Mouse (Mus musculus): ENCODE measurements around the gene Tmcc3. TPM values are rescaled to one million over a fixed set of nuclear protein-coding genes. Genes with fewer than 3 reads are reported as not detected.

Tmcc3 gene
- total RNA-seq, 1 experiment: 7.0 TPM

DNA sequence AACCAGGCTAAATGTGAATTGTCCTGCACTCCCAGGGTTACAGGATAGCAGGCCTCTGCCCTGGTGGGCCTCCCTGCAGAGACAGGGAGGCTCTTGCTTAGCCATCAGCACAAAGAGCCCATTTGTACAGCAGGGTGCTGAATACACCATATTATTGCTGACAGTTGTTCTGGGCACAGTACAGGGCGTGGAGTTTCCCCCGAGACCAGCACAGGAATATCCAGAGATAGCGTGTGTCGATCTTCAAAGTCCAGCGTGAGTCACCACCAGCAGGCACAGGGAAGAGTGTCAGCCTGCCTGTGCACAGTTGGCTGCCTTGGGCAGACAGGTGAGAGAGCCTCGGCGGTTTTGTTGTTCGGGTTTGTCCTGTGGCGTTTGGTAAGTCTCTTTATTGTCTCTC, 238.9 kb downstream of the Tmcc3 start:
- Histone ChIP-seq H3K9ac (ENCODE audit: insufficient read depth, low read depth, low read length, poor library complexity, severe bottlenecking) (no peak overlapping the region), H3K9me3 (ENCODE audit: control insufficient read depth, insufficient read depth, low read depth, low read length) (no peaks in the 10 kb centered on the region), H3K4me3 (ENCODE audit: insufficient read depth in 1 of 2, low read depth in 1 of 2, low read length in 2 of 2, poor library complexity in 1 of 2, severe bottlenecking in 1 of 2) (no peak overlapping the region), H3K27ac (ENCODE audit: insufficient read depth, low read depth, low read length, poor library complexity, severe bottlenecking) (no peak overlapping the region), H3K4me1 (ENCODE audit: control insufficient read depth in 2 of 2, insufficient read depth in 2 of 2, low read length in 2 of 2, poor library complexity in 1 of 2) (peaks cover 0 to 4% of the 10 kb centered on the region in 2 experiments; a peak in 1 of 4 replicates), H3K36me3 (ENCODE audit: control insufficient read depth, insufficient read depth, low read length, poor library complexity, severe bottlenecking) (no peaks in the 10 kb centered on the region)
- DNase-seq (ENCODE audit: low read depth, low spot score): no peak
- in situ Hi-C loops (cut with MboI; ENCODE audit: low sequenced_read_pairs in 2 of 2, unreplicated experiment in 2 of 2): no loop called here
- TF ChIP-seq ZNF384 (IDR thresholded peaks at IDR 0.05; ENCODE audit: low read depth, low read length): no peak
- no peak for TF ChIP-seq ZC3H11A (IDR thresholded peaks at IDR 0.05; ENCODE audit: borderline replicate concordance, low read depth, low read length)
- no peak for TF ChIP-seq MAFK (IDR thresholded peaks at IDR 0.05; ENCODE audit: insufficient read depth, low read depth, low read length)
- no peak for TF ChIP-seq HCFC1 (IDR thresholded peaks at IDR 0.05; ENCODE audit: borderline replicate concordance, insufficient read depth, low read length)
- no peak for TF ChIP-seq CHD2 (IDR thresholded peaks at IDR 0.05; ENCODE audit: low read depth, low read length)

DNA sequence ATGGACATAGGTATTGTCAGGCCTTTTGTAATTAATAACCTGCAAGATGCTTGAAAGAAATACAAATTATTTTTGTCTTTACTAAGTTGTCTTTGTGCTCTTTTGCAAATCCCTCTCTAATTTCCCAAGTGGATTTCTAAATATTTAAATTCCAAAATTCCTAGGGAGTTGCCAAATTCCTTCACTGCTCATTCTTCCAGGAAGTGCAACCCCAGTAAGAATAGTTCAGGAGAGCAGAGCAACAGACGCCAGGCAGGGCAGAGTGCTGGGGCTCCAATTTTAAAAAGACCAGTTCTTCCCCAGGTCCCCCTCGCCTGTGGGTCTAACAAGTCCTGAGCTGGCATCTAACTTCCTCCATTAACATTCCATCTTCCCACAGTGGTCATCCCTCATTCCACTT, 239.3 kb downstream of the Tmcc3 start:
- no peaks in the 10 kb centered on the region for H3K9me3 ChIP-seq (ENCODE audit: control insufficient read depth, insufficient read depth, low read depth, low read length)
- no peak overlapping the region for H3K4me3 ChIP-seq (ENCODE audit: insufficient read depth in 1 of 2, low read depth in 1 of 2, low read length in 2 of 2, poor library complexity in 1 of 2, severe bottlenecking in 1 of 2)
- no peak overlapping the region for H3K9ac ChIP-seq (ENCODE audit: insufficient read depth, low read depth, low read length, poor library complexity, severe bottlenecking)
- in situ Hi-C loops (cut with MboI; ENCODE audit: low sequenced_read_pairs in 2 of 2, unreplicated experiment in 2 of 2): no loop called here
- DNase-seq (ENCODE audit: low read depth, low spot score): no peak
- no peak overlapping the region for H3K27ac ChIP-seq (ENCODE audit: insufficient read depth, low read depth, low read length, poor library complexity, severe bottlenecking)
- TF ChIP-seq MAFK (IDR thresholded peaks at IDR 0.05; ENCODE audit: insufficient read depth, low read depth, low read length) (no peak), ZC3H11A (IDR thresholded peaks at IDR 0.05; ENCODE audit: borderline replicate concordance, low read depth, low read length) (no peak), HCFC1 (IDR thresholded peaks at IDR 0.05; ENCODE audit: borderline replicate concordance, insufficient read depth, low read length) (no peak), CHD2 (IDR thresholded peaks at IDR 0.05; ENCODE audit: low read depth, low read length) (no peak), ZNF384 (IDR thresholded peaks at IDR 0.05; ENCODE audit: low read depth, low read length) (no peak)
- no peaks in the 10 kb centered on the region for H3K36me3 ChIP-seq (ENCODE audit: control insufficient read depth, insufficient read depth, low read length, poor library complexity, severe bottlenecking)
- peaks cover 0 to 4% of the 10 kb centered on the region in 2 experiments; a peak in 1 of 4 replicates for H3K4me1 ChIP-seq (ENCODE audit: control insufficient read depth in 2 of 2, insufficient read depth in 2 of 2, low read length in 2 of 2, poor library complexity in 1 of 2)

DNA sequence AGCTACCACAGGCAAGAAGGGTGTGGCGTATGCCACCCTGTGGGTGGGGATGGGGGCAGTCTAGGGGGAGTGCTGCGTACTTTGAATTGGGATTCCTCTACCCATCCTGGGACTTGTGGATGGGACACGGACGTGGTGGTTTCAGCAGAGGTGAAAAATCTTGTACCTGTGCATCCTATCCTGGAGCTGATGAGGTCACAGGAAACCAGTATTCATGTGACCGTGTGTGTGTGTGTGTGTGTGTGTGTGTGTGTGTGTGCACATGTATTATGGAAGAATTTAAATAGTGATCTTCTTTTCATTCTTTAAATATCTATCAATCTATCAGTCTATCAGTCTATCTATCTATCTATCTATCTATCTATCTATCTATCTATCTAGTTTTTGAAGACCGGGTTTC, 239.8 kb downstream of the Tmcc3 start:
- no peak overlapping the region for H3K27ac ChIP-seq (ENCODE audit: insufficient read depth, low read depth, low read length, poor library complexity, severe bottlenecking)
- peaks cover 0 to 4% of the 10 kb centered on the region in 2 experiments; a peak in 1 of 4 replicates for H3K4me1 ChIP-seq (ENCODE audit: control insufficient read depth in 2 of 2, insufficient read depth in 2 of 2, low read length in 2 of 2, poor library complexity in 1 of 2)
- DNase-seq (ENCODE audit: low read depth, low spot score): no peak
- in situ Hi-C loops (cut with MboI; ENCODE audit: low sequenced_read_pairs in 2 of 2, unreplicated experiment in 2 of 2): no loop called here
- H3K4me3 ChIP-seq (ENCODE audit: insufficient read depth in 1 of 2, low read depth in 1 of 2, low read length in 2 of 2, poor library complexity in 1 of 2, severe bottlenecking in 1 of 2): no peak overlapping the region
- no peak for TF ChIP-seq ZNF384 (IDR thresholded peaks at IDR 0.05; ENCODE audit: low read depth, low read length)
- no peak for TF ChIP-seq ZC3H11A (IDR thresholded peaks at IDR 0.05; ENCODE audit: borderline replicate concordance, low read depth, low read length)
- no peak for TF ChIP-seq HCFC1 (IDR thresholded peaks at IDR 0.05; ENCODE audit: borderline replicate concordance, insufficient read depth, low read length)
- no peak for TF ChIP-seq CHD2 (IDR thresholded peaks at IDR 0.05; ENCODE audit: low read depth, low read length)
- TF ChIP-seq MAFK (IDR thresholded peaks at IDR 0.05; ENCODE audit: insufficient read depth, low read depth, low read length): no peak
- H3K9me3 ChIP-seq (ENCODE audit: control insufficient read depth, insufficient read depth, low read depth, low read length): no peaks in the 10 kb centered on the region
- H3K9ac ChIP-seq (ENCODE audit: insufficient read depth, low read depth, low read length, poor library complexity, severe bottlenecking): no peak overlapping the region
- H3K36me3 ChIP-seq (ENCODE audit: control insufficient read depth, insufficient read depth, low read length, poor library complexity, severe bottlenecking): no peaks in the 10 kb centered on the region

DNA sequence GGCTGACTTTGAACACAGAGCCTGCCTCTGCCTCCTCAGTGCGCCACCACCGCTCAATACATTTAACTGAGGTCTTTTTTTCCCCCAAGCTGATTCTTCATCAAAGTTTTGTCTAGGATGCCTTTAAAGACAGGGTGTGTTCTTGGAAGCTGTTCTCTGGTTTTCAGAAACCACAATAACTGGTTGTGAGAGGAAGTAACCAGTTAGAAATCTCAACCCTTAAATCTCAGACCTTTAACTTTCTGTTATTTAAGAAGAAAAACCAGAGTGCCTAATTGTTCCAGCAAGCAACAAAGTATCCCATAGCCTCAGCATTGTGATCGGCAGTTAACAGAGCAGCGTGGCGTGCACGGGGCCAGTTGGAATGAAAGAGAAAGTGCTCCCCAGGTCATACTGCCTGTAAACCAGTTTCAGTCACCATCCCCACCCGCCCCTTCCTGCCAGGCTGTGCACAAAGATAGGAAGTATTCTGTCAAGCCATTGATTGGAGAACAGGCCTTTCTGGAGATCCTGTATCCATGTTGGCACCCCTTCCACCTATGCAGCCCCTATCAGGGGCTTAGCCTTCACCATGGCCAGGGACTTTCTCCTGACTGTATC, 240.3 kb downstream of the Tmcc3 start:
- no peak for TF ChIP-seq HCFC1 (IDR thresholded peaks at IDR 0.05; ENCODE audit: borderline replicate concordance, insufficient read depth, low read length)
- Histone ChIP-seq H3K4me3 (ENCODE audit: insufficient read depth in 1 of 2, low read depth in 1 of 2, low read length in 2 of 2, poor library complexity in 1 of 2, severe bottlenecking in 1 of 2) (no peak overlapping the region), H3K9ac (ENCODE audit: insufficient read depth, low read depth, low read length, poor library complexity, severe bottlenecking) (no peak overlapping the region), H3K4me1 (ENCODE audit: control insufficient read depth in 2 of 2, insufficient read depth in 2 of 2, low read length in 2 of 2, poor library complexity in 1 of 2) (peaks cover 0 to 4% of the 10 kb centered on the region in 2 experiments; a peak in 1 of 4 replicates), H3K27ac (ENCODE audit: insufficient read depth, low read depth, low read length, poor library complexity, severe bottlenecking) (no peak overlapping the region), H3K9me3 (ENCODE audit: control insufficient read depth, insufficient read depth, low read depth, low read length) (no peaks in the 10 kb centered on the region), H3K36me3 (ENCODE audit: control insufficient read depth, insufficient read depth, low read length, poor library complexity, severe bottlenecking) (no peaks in the 10 kb centered on the region)
- DNase-seq (ENCODE audit: low read depth, low spot score): no peak
- in situ Hi-C loops (cut with MboI; ENCODE audit: low sequenced_read_pairs in 2 of 2, unreplicated experiment in 2 of 2): no loop called here

DNA sequence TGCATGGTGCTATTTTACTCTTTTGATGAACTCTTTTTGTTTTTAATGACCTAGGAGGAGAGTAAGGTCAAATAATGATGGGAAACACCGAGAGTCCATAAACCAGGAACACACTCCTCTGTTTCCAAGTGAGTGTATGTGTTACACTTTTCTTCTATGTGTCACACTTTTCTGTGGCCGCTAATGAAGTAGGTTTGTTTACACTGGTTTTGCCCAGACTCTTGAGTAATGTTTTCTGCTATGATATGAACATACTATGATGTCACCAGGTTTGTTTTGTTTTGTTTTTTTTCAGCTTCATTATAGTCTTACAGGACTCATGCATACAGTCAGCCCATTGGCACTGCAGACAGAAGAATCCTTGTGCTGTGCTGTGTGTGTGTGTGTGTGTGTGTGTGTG, 243.6 kb downstream of the Tmcc3 start:
- Histone ChIP-seq H3K4me1 (ENCODE audit: control insufficient read depth in 2 of 2, insufficient read depth in 2 of 2, low read length in 2 of 2, poor library complexity in 1 of 2) (peaks cover 0 to 4% of the 10 kb centered on the region in 2 experiments; a peak in 2 of 4 replicates), H3K9ac (ENCODE audit: insufficient read depth, low read depth, low read length, poor library complexity, severe bottlenecking) (no peak overlapping the region), H3K4me3 (ENCODE audit: insufficient read depth in 1 of 2, low read depth in 1 of 2, low read length in 2 of 2, poor library complexity in 1 of 2, severe bottlenecking in 1 of 2) (no peak overlapping the region), H3K27ac (ENCODE audit: insufficient read depth, low read depth, low read length, poor library complexity, severe bottlenecking) (no peak overlapping the region), H3K36me3 (ENCODE audit: control insufficient read depth, insufficient read depth, low read length, poor library complexity, severe bottlenecking) (no peaks in the 10 kb centered on the region), H3K9me3 (ENCODE audit: control insufficient read depth, insufficient read depth, low read depth, low read length) (no peaks in the 10 kb centered on the region)
- DNase-seq (ENCODE audit: low read depth, low spot score): no peak
- TF ChIP-seq HCFC1 (IDR thresholded peaks at IDR 0.05; ENCODE audit: borderline replicate concordance, insufficient read depth, low read length) (no peak), ZC3H11A (IDR thresholded peaks at IDR 0.05; ENCODE audit: borderline replicate concordance, low read depth, low read length) (no peak)
- in situ Hi-C loops (cut with MboI; ENCODE audit: low sequenced_read_pairs in 2 of 2, unreplicated experiment in 2 of 2): no loop called here
